Mouse (Mus musculus) frontal cortex, adult 2 months (tissue): ENCODE measurements around the gene Treml4. TPM values are rescaled to one million over a fixed set of nuclear protein-coding genes. Genes with fewer than 3 reads are reported as not detected.

Experiments
- polyA plus RNA-seq: library from polyadenylated mRNA; depleted of rRNA; stranded (reverse); fragments of >200 nt; gene quantifications from 2 replicates; pipeline ENCODE4 v1.2.3, GENCODE M21; 2012; rRNA removed

The Treml4 gene
- polyA plus RNA-seq, 1 experiment, result 0.04 TPM

Other genes starting within 250 kb of the Treml4 start
- gene 1700122O11Rik, start 226.0 kb upstream of the Treml4 start, polyA plus RNA-seq, result not detected in 2 replicates
- gene 1700067P10Rik, start 175.0 kb upstream of the Treml4 start, polyA plus RNA-seq, result 0.15 and 0.42 TPM in 2 replicates
- gene 9830107B12Rik, start 118.0 kb upstream of the Treml4 start, polyA plus RNA-seq, result not detected in 2 replicates
- gene A530064D06Rik, start 97.0 kb upstream of the Treml4 start, polyA plus RNA-seq, result not detected in 2 replicates
- gene Trem1, start 31.5 kb upstream of the Treml4 start, polyA plus RNA-seq, result not detected in 2 replicates
- 0.11 and 0.18 TPM in 2 replicates for gene Trem3, start 16.5 kb upstream of the Treml4 start, polyA plus RNA-seq
- gene Treml2, start 35.2 kb downstream of the Treml4 start, polyA plus RNA-seq, result 0.29 and 0.32 TPM in 2 replicates
- 0.12 and 0.13 TPM in 2 replicates for gene B430306N03Rik, start 51.8 kb downstream of the Treml4 start, polyA plus RNA-seq
- gene Trem2, start 82.1 kb downstream of the Treml4 start, polyA plus RNA-seq, result 32.8 and 34.9 TPM in 2 replicates
- 0.34 and 0.36 TPM in 2 replicates for gene Treml1, start 95.6 kb downstream of the Treml4 start, polyA plus RNA-seq
- 31.2 and 35.5 TPM in 2 replicates for gene Nfya, start 145.6 kb downstream of the Treml4 start, polyA plus RNA-seq
- gene Oard1, start 145.7 kb downstream of the Treml4 start, polyA plus RNA-seq, result 17.5 and 20.7 TPM in 2 replicates
- 0.08 and 0.21 TPM in 2 replicates for gene Apobec2, start 168.6 kb downstream of the Treml4 start, polyA plus RNA-seq
- 0.06 TPM in 1 of 2 replicates, not detected in the other for gene Tspo2, start 187.2 kb downstream of the Treml4 start, polyA plus RNA-seq
- 0.08 TPM in 1 of 2 replicates, not detected in the other for gene Unc5cl, start 190.6 kb downstream of the Treml4 start, polyA plus RNA-seq